Mouse (Mus musculus) thymus, postnatal 10 days (tissue): ENCODE measurements around the gene Fam186b.

Experiments used
- DNase-seq, 2 experiments: peaks; one replicate each; pipeline ENCODE4 v3.0.0; 2021; ENCODE audit warnings: low spot score in 2 of 2

The Fam186b gene

GRCm38 (mm10) chr15:99295484-99295981 is at the start of gene Fam186b:
Gene Fam186b (minus strand): TSS chr15:99295888.
- peak in 1 of 2 experiments; percentile 21 for DNase-seq

GRCm38 (mm10) chr15:99344961-99345360 is 49.3 kb upstream of the Fam186b start:
- no peak for DNase-seq

- no peak for DNase-seq
These were observed 48.6 kb upstream of the Fam186b start for GRCm38 (mm10) chr15:99344148-99344870.

GRCm38 (mm10) chr15:99343414-99344147 is 47.9 kb upstream of the Fam186b start:
- DNase-seq, result no peak

- DNase-seq, result no peak
These were observed 46.7 kb upstream of the Fam186b start for GRCm38 (mm10) chr15:99342194-99342981.

- peak; percentile 61 to 69 for DNase-seq
These were observed 45.4 kb upstream of the Fam186b start for GRCm38 (mm10) chr15:99341102-99341501.

- no peak for DNase-seq
These were observed 44.0 kb upstream of the Fam186b start for GRCm38 (mm10) chr15:99339669-99340068.

- DNase-seq, result peak; percentile 47 to 48
These were observed 43.2 kb upstream of the Fam186b start for GRCm38 (mm10) chr15:99338916-99339315.

GRCm38 (mm10) chr15:99335801-99336320 is 40.2 kb upstream of the Fam186b start:
- DNase-seq, result no peak

GRCm38 (mm10) chr15:99334500-99334899 is 38.8 kb upstream of the Fam186b start:
- DNase-seq, result no peak

GRCm38 (mm10) chr15:99333676-99334065 is 38.0 kb upstream of the Fam186b start:
- no peak for DNase-seq

GRCm38 (mm10) chr15:99332921-99333675 is 37.4 kb upstream of the Fam186b start:
- DNase-seq, result peak; percentile 84 to 87

- no peak for DNase-seq
These were observed 36.4 kb upstream of the Fam186b start for GRCm38 (mm10) chr15:99332111-99332510.

GRCm38 (mm10) chr15:99331341-99331740 is 35.7 kb upstream of the Fam186b start:
- no peak for DNase-seq

GRCm38 (mm10) chr15:99330324-99330723 is 34.6 kb upstream of the Fam186b start:
- no peak for DNase-seq

GRCm38 (mm10) chr15:99328011-99328410 is 32.3 kb upstream of the Fam186b start:
- no peak for DNase-seq

- peak in 1 of 2 experiments; percentile 68 for DNase-seq
These were observed 31.3 kb upstream of the Fam186b start for GRCm38 (mm10) chr15:99326959-99327358.

- no peak for DNase-seq
These were observed 30.7 kb upstream of the Fam186b start for GRCm38 (mm10) chr15:99326407-99326806.

GRCm38 (mm10) chr15:99325598-99325997 is 29.9 kb upstream of the Fam186b start:
- no peak for DNase-seq

- DNase-seq, result no peak
These were observed 28.5 kb upstream of the Fam186b start for GRCm38 (mm10) chr15:99324151-99324550.

GRCm38 (mm10) chr15:99320978-99321377 is 25.3 kb upstream of the Fam186b start:
- no peak for DNase-seq
